Mouse (Mus musculus) hindbrain, postnatal 0 days (tissue): ENCODE measurements around the gene Ccdc38. TPM values are rescaled to one million over a fixed set of nuclear protein-coding genes. Genes with fewer than 3 reads are reported as not detected.

ENCODE experiments used
- ATAC-seq: fragments of 200-750 bp; cut with Nextera tagmentation; 2 replicates; pipeline ENCODE4 v1.8.0; 2017; ENCODE audit warnings: mild to moderate bottlenecking, moderate TSS enrichment, moderate library complexity
- DNase-seq: peaks from one replicate; pipeline ENCODE4 v3.0.0-alpha.2; 2015; ENCODE audit warnings: low spot score
- H3K27ac ChIP-seq: fragments of 300-500 bp; sonication (generic); 2 replicates; pipeline ENCODE4 v1.5.1; 2014; ENCODE audit warnings: mild to moderate bottlenecking
- H3K27me3 ChIP-seq: fragments of 300-500 bp; sonication (generic); 2 replicates; pipeline ENCODE4 v1.6.1; 2014; ENCODE audit warnings: low read length, mixed read lengths; ENCODE audit not compliant: insufficient read depth
- H3K36me3 ChIP-seq: fragments of 300-500 bp; sonication (generic); 2 replicates; pipeline ENCODE4 v1.6.1; 2014; ENCODE audit warnings: low read length, mixed read lengths; ENCODE audit not compliant: insufficient read depth
- H3K4me1 ChIP-seq: fragments of 300-500 bp; sonication (generic); 2 replicates; pipeline ENCODE4 v1.6.1; 2014; ENCODE audit warnings: antibody characterized with exemption, low read length, mixed read lengths; ENCODE audit not compliant: insufficient read depth
- H3K4me2 ChIP-seq: fragments of 300-500 bp; sonication (generic); 2 replicates; pipeline ENCODE4 v1.6.1; 2014; ENCODE audit warnings: low read depth, mild to moderate bottlenecking, low read length, moderate library complexity, mixed read lengths
- H3K4me3 ChIP-seq: fragments of 300-500 bp; sonication (generic); 2 replicates; pipeline ENCODE4 v1.5.1; 2014; ENCODE audit warnings: low read length
- H3K9ac ChIP-seq: fragments of 300-500 bp; sonication (generic); replicated peaks from 2 replicates; pipeline ENCODE4 v1.6.1; 2014; ENCODE audit warnings: mild to moderate bottlenecking, low read length, moderate library complexity, mixed read lengths
- H3K9me3 ChIP-seq: fragments of 300-500 bp; sonication (generic); 2 replicates; pipeline ENCODE4 v1.6.1; 2016; ENCODE audit warnings: low read length, mixed read lengths
- CTCF ChIP-seq: IDR thresholded peaks from 2 replicates; pipeline ENCODE4 v1.5.1; 2016; ENCODE audit warnings: antibody characterized with exemption, control low read depth, low read depth
- WGBS: fragments of 180-500 bp; shearing (Covaris S2); extraction: QIAGEN DNeasy Blood & Tissue Kit; methylation state at CpG from one replicate; pipeline ENCODE4 v1.1.7; 2014; 5-methylcytosine and 5-hydroxymethylcytosine counted together
- polyA plus RNA-seq: library from polyadenylated mRNA; unstranded; fragments of >200 nt; fragmentation: Nextera tagmentation; extraction: Ambion mirVana; gene quantifications from 2 replicates; pipeline ENCODE4 v1.2.1, GENCODE M21; 2015
- total RNA-seq: library from RNA; depleted of rRNA; stranded (reverse); fragments of >200 nt; gene quantifications from 2 replicates; pipeline ENCODE4 v1.2.3, GENCODE M21; 2014; rRNA removed

The Ccdc38 gene
- total RNA-seq = not detected in 2 replicates
- polyA plus RNA-seq = 0.41 and 0.53 TPM in 2 replicates

GRCm38 (mm10) chr10:93540431-93541210 is at the start of gene Ccdc38:
Gene Ccdc38, plus strand, starts transcription at chr10:93540632.
- Histone ChIP-seq H3K4me2 (peak within 1 kb of the TSS; percentile 73), H3K27ac (no peak within 1 kb of the TSS), H3K27me3 (no peaks in the 10 kb centered on the region), H3K4me1 (0 out of 2 replicates have a peak, but pooled peaks cover 4% of the 10 kb centered on the region), H3K9me3 (no peaks in the 10 kb centered on the region), H3K9ac (no peak within 1 kb of the TSS), H3K36me3 (no peaks in the 10 kb centered on the region), H3K4me3 (peak within 1 kb of the TSS; percentile 43)
- ATAC-seq = no peak
- no peak for DNase-seq
- no peak for TF ChIP-seq CTCF
- 61% methylated on average over 17 of the region's 17 CpGs for WGBS

- no peaks in the 10 kb centered on the region for H3K27me3 ChIP-seq
- H3K36me3 ChIP-seq = no peaks in the 10 kb centered on the region
- ATAC-seq (no peak), DNase-seq (no peak)
- no peak overlapping the region for H3K4me3 ChIP-seq
- H3K4me2 ChIP-seq = no peak overlapping the region
- no peak overlapping the region for H3K27ac ChIP-seq
- H3K9ac ChIP-seq = no peak overlapping the region
- 48% methylated on average over 10 of the region's 10 CpGs for WGBS
- no peak for TF ChIP-seq CTCF
- no peaks in the 10 kb centered on the region for H3K9me3 ChIP-seq
- H3K4me1 ChIP-seq = no peaks in the 10 kb centered on the region
Measured at GRCm38 (mm10) chr10:93500864-93501263, 39.6 kb upstream of the Ccdc38 start.

- 74% methylated on average over 10 of the region's 10 CpGs for WGBS
- no peaks in the 10 kb centered on the region for H3K36me3 ChIP-seq
- ATAC-seq = no peak
- no peak overlapping the region for H3K4me3 ChIP-seq
- H3K27ac ChIP-seq = no peak overlapping the region
- H3K27me3 ChIP-seq = no peaks in the 10 kb centered on the region
- no peak overlapping the region for H3K4me2 ChIP-seq
- no peak for TF ChIP-seq CTCF
- no peak for DNase-seq
- no peak overlapping the region for H3K9ac ChIP-seq
- H3K4me1 ChIP-seq = no peaks in the 10 kb centered on the region
- H3K9me3 ChIP-seq = no peaks in the 10 kb centered on the region
Measured at GRCm38 (mm10) chr10:93501346-93501745, 39.1 kb upstream of the Ccdc38 start.

- ATAC-seq (no peak), DNase-seq (peak; percentile 18)
- no peaks in the 10 kb centered on the region for H3K9me3 ChIP-seq
- no peak overlapping the region for H3K4me2 ChIP-seq
- 65% methylated on average over 7 of the region's 7 CpGs for WGBS
- no peaks in the 10 kb centered on the region for H3K27me3 ChIP-seq
- no peak overlapping the region for H3K4me3 ChIP-seq
- no peak overlapping the region for H3K27ac ChIP-seq
- H3K36me3 ChIP-seq = no peaks in the 10 kb centered on the region
- no peaks in the 10 kb centered on the region for H3K4me1 ChIP-seq
- TF ChIP-seq CTCF = no peak
- no peak overlapping the region for H3K9ac ChIP-seq
Measured at GRCm38 (mm10) chr10:93508383-93508970, 32.0 kb upstream of the Ccdc38 start.

- Histone ChIP-seq H3K4me1 (no peaks in the 10 kb centered on the region), H3K9ac (no peak overlapping the region), H3K4me2 (no peak overlapping the region), H3K36me3 (no peaks in the 10 kb centered on the region), H3K27ac (no peak overlapping the region), H3K27me3 (no peaks in the 10 kb centered on the region), H3K4me3 (no peak overlapping the region), H3K9me3 (no peaks in the 10 kb centered on the region)
- 89% methylated on average over 15 of the region's 15 CpGs for WGBS
- TF ChIP-seq CTCF = no peak
- ATAC-seq (no peak), DNase-seq (no peak)
Measured at GRCm38 (mm10) chr10:93509532-93510153, 30.8 kb upstream of the Ccdc38 start.

- Histone ChIP-seq H3K9me3 (no peaks in the 10 kb centered on the region), H3K9ac (no peak overlapping the region), H3K4me3 (no peak overlapping the region), H3K4me2 (no peak overlapping the region), H3K4me1 (no peaks in the 10 kb centered on the region), H3K27me3 (no peaks in the 10 kb centered on the region), H3K27ac (no peak overlapping the region), H3K36me3 (no peaks in the 10 kb centered on the region)
- ATAC-seq = no peak
- no peak for TF ChIP-seq CTCF
- whole genome bisulfite sequencing = 31% methylated on average over 1 of the region's 1 CpGs
- DNase-seq = peak; percentile 30
Measured at GRCm38 (mm10) chr10:93515419-93515818, 25.0 kb upstream of the Ccdc38 start.
